Mouse (Mus musculus) megakaryocyte progenitor cell, adult 5-6 weeks (primary cell): ENCODE data around the gene Hs1bp3. TPM values are rescaled to one million over a fixed set of nuclear protein-coding genes. Genes with fewer than 3 reads are reported as not detected.

ENCODE experiments used
- ATAC-seq: replicated peaks from 2 replicates; pipeline ENCODE4 v1.8.0; 2016; ENCODE audit warnings: mild to moderate bottlenecking, moderate TSS enrichment, inconsistent platforms; ENCODE audit not compliant: poor library complexity
- total RNA-seq, 2 experiments: library from RNA; stranded (forward) in 1 of 2; stranded (reverse) in 1 of 2; fragments of 157-497, 149-512 nt in 1 of 2; fragments of 200-1000 nt in 1 of 2; gene quantifications; 2 replicates each; pipeline versions ENCODE4 v1.2.3 to v1.2.4; 2015 to 2017

The Hs1bp3 gene
- total RNA-seq, 2 experiments from 2014 or later = 7.4 to 8.3 TPM

DNA sequence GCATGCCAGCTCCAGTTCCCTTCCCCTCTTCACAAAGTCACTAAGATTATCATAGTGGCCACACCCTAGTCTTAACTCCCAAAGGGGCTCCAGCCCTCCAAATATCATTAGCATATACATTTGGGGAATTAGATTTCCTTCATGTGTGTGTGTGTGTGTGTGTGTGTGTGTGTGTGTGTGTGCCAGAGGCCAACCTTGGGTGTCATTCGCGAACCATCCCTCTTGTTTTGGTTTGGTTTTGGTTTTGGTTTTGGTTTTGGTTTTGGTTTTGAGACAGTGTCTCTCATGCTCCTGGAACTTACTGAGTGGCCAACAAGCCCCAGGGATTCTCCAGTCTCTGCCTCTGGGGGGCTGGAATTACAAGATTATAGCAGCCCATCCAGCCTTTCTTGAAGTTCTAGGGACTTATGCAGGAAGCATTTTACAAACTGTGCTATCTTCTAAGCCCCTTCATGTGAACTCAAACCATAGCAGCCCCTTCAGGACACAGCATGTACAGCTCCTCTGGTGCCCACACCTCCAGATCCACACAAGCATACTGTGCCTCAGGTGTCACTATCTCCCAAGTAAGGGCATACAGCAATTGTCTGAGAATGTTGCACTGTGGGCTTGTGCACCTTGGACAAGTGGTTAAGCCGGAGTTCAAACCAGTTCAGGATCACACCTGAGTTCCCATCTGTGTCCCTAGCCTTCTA lies 46.3 kb downstream of the Hs1bp3 start:
- ATAC-seq = no peak

DNA sequence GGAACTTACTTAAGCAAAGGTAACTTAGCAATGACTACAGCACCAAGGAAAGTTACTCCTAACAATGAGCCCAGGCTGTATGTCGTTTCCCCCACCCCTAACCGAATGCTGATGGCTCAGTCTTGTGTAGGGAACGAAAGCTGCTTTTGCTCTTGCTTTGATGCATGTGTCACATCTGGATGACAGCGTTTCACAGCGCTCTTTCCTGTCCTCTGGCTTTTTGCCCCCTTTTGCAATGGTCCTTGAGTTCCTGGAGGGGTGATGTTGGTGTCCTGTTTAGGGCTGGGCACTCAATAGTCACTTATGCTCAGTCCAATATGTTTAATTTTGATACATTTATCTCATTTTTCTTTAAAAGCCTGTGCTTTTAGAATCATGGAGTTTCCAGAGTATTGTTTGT lies 48.6 kb downstream of the Hs1bp3 start:
- no peak for ATAC-seq

DNA sequence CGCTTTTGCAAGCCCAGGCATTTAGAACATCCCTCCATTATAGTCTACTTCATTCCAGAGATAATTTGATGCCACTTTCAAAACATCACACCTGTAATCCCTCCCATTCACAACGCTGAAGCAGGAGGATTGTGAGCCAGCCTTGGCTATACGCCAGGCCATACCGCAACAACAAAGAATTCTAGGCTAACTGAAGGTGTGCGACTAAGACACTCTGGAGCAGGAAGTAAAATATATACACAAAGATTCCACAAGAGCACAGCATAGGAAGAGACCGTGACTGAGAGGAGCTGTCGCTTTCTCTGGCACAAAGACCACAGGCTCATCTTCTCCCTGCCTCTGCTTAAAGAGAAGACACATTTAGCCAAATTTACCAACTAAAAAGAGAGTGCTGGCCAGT lies 49.2 kb downstream of the Hs1bp3 start:
- ATAC-seq = no peak

DNA sequence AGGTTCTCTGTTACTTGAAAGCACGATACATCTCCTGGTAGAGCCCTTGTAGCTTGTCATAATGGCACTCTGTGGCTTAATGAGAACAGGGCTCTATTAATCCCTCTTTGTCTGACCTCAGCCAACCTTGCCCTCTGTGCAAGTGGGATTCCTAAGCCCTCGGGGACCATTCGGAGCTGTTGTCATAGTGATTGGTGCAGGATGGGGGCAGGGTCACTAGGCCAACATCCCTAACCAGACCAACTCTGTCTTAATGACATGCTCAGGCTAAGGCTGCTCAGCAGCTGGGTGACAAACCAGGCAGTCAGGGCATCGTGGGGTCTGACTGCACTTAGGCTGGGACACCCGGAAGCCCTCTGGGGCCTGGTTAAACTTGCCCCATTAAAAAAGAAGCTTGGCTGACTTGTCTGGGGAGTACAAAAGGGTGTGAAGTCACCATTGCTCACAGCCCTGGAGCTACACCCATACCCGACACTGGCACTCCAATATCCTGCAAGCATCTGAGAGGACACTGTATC lies 51.1 kb downstream of the Hs1bp3 start:
- ATAC-seq = no peak

DNA sequence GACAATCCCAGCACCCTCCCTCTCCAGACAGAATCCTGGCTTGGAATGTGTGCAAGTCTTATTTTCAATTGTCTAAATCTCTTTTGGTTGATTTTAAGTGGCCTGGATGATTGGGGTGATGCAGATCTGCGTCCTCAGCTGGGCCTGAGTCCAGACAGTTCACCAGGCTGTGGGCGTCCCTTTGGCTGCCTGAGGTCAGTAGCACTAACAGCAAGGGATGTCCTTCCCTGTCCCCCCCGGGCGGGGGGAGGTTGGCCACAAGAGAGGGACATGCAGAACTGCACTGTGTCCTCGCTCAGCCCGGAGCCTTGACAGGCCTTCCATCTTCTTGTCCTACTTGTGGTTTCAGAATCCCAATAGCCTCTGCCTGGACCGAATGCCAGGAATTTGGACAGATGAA lies 52.1 kb downstream of the Hs1bp3 start:
- no peak for ATAC-seq

DNA sequence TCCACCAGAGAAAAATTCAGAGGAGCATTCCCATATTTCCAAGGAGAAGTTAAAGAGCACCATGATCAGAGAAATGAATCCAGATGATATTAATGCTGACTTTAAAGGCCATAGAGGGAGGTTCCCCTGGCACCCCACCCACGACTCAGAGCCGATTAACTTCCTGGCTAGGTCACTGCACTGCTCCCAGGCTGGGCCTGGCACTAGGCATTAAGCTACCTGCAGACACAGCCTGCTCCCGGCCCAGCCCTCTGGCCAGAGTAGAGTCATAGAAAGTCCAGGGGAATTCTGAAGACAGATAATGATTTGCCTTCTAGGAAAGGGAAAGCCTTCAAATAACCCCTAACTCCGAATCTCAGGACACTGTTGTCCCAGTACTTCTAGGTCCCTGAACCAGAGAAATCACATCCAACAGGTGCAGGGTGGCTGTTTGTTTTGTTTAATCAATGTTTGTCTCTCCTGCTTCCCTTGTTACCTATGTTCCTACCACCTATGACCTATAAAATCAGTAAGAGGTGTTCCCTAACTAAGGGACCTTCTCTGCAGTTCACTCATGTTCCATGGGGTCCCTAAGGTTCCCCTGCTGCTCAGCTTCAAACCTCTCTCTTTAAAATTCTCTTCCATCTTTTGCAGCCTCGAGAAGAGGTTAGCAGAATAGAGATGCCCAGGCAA lies 52.8 kb downstream of the Hs1bp3 start:
- ATAC-seq = no peak

DNA sequence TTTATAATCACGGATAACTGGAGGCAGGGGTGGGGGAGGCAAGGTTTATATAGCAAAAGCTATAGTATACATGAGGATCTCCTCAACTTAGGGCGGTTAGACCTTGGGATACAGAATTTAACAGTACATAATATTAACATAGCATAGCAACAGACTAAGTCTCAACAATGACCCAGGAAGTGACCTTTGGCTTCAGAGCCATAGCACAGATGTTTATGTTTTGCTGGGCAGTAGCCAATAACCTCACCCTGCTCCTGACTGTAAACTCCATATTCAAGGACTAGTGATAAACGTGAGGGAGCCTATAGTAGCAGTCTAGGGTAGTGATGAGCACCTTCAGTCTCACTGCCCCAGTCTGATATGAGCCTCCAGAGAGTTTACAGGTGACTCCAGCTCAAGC lies 53.5 kb downstream of the Hs1bp3 start:
- ATAC-seq = no peak

DNA sequence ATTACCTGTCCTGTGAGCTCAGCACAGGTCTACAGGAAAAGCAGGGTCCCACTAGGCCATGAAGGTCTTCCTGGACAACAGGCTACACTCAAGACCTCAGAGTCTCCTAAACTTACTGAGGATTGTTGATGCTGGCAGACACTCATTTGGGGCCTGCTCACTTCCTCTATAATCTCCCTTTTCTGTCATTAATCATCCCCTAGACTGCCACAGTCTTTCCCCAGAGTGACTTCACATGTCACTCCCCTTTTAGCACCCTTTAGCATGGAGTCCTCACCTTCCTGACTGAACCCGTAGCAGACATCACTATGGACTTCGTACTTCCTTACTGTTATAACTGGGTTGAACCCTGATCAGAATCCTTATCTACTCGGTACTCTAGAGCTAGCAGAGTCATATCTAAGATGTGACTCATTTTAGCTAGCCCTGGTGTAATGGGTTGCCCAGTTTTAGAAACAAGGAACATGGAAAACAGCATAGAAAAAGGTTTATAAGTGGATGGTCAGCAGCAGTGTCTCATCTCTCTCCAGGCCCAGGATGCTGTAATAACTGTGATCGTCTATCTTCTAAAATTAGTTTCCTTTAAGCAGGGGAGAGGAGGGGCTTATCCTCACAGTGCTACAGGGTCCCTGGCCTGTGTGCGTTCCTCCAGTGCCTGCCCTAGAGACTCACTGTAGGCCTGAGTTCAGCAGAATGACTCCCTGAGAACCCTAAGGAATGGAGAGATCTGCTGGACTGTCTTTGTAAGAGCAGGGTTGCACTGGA lies 58.7 kb downstream of the Hs1bp3 start:
- peak; percentile 83 for ATAC-seq

DNA sequence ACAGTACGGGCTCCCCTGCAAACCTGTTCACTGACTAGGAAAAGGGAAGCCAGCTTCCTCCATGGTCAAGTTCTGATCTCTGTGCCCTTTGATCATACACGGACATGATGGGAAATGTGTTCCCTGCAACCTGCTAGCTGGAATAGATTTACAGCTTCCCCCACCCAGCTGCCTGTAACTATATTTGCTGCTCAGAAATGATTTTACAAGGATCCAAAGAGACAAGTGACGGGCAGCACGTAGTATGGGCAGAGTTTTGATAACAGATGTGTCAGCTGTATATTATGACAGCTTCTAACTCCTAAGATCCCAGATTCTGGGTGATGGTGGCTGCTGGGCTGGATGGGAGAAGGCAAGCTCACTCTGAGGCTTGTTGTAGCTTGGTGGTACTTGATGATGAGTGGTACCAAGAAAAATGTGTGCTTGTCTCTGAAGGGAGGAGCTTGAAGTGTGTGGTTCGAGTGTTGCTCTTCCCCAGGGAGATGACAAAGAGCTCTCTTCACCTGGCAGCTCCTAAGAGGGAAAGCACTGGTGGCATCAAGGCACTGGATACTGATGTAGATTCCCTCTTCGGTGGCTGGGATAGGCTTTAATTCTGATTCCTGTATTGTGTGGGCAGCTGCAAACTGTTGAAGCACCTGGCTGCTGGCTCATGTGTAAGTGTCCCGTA lies 59.4 kb downstream of the Hs1bp3 start:
- no peak for ATAC-seq

DNA sequence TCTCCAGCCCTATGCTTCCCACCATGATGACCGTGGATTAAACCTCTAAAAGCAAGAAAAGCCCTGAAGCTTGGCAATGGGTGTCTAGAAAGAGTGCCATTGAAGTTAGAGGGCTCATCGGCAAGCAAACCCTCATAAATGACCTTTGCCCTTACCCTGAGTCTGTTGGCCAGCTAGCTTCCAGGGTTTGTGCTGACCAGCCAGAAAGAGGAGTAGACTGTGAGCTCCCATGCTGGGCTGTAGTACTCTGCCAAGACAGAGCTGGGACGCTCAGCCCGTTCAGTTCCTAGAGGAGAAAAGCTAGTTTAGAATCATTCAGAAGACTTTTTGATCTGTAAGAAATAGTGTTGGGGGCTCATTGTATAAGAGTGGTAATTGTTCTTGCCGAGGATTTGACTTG lies 60.5 kb downstream of the Hs1bp3 start:
- no peak for ATAC-seq

DNA sequence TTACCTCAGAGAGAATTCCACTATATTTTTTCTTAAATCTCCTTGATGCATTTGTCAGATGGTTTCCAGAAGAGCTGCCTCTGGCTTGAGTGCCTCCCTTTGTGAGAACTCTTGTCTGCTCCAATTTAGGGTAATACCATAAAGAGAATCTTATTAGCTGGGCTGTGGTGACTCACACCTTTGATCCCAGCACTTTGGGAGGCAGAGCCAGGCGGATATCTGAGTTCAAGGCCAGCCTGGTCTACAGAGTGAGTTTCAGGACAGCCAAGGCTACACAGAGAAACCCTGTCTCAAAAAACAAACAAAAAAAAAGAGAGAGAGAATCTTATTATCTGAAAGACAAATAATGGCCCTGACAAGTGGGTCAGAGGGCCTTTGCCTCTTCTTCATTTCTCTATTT lies 63.9 kb downstream of the Hs1bp3 start:
- no peak for ATAC-seq

DNA sequence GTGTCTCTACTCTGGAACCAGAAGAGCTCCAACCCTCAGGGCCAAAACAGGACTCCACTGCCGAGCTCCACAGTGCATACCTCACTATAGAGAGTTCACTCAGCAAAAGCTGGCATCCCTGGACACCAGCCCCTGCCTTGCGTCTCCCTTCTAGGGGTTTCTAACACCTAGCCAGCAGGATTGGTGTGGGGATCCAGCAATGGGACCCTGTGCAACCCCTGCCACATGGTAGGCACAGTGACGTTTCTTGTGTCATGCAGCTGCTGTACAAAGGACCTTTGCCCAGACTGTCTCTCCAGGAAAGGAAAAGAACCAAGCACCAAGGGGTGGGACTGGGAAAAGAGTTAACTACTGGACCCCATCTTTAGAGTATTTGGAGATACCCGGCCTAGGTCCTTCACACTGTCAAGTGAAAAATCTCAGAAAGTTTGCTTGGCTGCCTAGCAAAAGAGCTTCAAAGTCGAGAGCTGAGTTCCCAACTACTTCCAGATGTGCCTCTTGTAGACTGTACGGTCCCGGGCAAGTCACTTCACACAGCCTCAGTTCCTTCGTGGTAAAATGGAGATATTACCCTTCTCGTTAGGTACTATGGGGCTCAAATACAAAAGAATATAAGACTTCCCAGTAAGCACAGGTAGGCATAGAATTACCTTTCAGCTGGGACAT lies 64.9 kb downstream of the Hs1bp3 start:
- no peak for ATAC-seq

DNA sequence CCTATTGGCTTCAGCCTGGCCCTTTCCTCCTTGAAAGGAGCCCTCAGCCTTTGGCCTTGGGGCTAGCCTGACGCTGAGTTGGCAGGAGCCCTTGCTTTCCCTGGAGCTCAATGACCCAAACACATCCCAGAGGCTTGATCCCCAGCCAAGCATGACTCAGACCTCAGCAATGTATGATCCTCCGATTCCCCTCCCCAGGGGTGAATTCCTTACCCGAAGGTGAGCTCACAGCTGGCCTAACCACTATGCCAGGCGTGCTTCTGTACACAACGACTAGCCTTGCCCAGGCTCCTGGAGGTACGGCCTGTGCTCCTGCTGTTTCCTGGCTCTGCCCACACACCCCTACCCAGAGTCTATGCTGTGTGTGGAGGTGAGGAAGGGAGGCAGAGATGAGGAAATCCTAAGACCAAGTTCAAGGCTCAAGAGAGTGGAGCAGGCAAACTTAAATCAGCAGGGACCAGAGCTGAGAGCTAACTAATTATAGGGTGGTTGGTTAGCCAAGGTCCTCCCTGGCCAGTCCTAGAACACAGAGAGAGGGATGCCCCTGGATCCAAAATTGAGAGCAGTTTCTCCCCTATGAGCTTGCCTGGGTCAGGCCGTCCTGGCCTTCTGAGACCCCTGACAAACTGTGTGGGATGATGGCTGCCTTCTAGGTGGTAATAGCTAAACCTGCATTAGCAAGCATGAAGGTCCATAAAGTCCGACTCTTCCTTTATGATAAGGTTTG lies 66.7 kb downstream of the Hs1bp3 start:
- ATAC-seq = peak; percentile 46; the same call in 1 of the 2 replicates

DNA sequence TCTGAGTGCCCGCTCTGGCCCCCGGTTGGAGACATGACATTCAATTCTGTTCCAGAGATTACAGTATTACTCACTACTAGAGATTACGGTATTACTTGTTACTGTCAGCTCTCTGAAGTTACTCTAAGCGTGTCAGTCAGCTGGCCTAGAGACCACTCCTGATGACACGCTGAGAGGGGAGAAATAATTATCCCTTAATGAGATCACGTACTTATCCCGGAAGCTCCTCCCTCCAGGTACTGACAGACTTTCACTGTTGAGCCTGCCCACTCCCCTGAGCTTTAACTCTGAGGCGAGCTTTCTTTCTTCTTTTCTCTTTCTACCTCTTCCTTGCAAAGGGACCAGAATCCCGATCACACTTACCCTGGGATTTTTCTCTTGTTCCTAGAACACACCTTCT lies 67.7 kb downstream of the Hs1bp3 start:
- no peak for ATAC-seq

DNA sequence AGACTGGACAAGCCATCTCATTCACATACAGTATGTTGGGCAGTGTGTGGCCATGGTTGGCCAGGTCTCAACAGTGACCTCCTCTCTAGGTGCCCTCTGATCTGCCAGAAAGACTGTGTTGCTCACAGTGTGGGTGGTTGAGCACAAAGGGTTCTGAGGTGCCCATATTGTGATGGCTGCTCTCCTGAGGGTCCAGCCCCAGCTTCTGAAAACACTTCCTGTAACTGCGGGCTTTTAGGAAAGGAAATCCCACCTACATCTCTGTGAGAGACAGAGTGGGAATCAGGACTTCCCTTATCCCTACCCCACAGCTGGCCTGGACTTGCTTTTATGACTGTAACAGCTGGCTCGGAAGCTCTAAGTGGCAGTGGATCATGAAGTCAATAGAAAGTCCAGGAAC lies 68.7 kb downstream of the Hs1bp3 start:
- no peak for ATAC-seq

DNA sequence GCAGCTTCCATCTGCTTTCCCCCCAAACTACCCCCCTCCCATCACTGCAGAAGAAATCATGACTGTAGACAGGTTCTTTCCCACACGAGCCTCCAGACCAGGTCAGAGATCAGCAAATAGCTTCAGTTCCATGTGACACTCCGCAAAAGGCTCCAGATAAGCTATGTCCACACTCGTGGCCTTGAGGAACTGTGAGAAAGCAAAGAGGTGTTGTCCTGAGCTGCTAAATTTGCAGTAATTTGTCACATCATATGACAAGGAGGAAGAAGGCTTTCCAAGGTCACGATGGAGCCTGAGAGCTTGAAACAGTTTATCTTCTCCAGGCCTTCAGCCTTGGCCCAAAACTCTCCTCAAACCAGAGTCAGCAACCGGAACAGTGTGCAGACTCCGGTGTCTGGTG lies 70.6 kb downstream of the Hs1bp3 start:
- ATAC-seq = no peak

DNA sequence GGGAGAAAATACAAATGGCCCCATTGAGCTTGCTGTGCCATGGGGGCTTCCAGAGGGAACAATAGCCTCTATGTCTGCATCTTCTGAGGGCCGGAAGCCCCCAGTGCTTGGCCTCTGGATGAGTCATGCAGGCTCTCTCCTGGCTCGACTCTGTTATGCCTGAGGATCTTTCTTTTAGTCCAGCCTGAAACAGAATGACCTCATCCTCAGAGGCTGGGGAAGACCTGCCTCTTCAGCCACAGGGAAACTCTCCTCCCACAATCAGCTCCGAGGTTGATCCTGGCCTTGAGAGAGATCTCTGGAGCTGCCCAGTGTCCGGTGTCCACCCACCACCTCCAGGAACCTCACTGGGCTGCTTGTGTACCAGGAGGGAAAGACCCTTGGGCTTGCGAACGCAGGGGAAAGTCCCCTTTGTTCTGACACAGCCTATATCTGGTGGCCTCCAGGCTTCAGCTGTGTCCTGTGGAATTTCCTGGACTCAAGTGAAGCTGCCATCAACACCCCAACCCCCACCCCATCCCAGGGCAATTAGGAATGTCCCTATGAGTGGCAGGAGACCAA lies 73.3 kb downstream of the Hs1bp3 start:
- ATAC-seq = no peak

DNA sequence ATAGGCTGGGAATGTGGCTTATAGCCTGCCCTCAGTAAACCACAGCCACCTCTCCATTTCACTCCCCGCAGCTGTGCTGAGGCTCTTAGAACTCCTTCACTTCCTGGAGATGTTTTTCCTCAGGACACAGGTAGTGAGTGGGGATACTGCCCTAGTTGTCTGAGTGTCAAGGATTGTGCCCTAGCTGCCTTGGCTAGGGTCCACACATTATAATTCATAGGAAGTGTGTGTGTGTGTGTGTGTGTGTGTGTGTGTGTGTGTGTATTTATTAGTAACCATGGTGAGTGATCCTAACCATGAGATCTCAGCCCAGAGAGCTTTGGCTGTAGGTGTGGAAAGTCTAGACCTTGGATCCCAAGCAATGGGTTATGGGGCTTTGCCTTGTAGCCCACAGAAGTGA lies 74.0 kb downstream of the Hs1bp3 start:
- ATAC-seq = no peak

DNA sequence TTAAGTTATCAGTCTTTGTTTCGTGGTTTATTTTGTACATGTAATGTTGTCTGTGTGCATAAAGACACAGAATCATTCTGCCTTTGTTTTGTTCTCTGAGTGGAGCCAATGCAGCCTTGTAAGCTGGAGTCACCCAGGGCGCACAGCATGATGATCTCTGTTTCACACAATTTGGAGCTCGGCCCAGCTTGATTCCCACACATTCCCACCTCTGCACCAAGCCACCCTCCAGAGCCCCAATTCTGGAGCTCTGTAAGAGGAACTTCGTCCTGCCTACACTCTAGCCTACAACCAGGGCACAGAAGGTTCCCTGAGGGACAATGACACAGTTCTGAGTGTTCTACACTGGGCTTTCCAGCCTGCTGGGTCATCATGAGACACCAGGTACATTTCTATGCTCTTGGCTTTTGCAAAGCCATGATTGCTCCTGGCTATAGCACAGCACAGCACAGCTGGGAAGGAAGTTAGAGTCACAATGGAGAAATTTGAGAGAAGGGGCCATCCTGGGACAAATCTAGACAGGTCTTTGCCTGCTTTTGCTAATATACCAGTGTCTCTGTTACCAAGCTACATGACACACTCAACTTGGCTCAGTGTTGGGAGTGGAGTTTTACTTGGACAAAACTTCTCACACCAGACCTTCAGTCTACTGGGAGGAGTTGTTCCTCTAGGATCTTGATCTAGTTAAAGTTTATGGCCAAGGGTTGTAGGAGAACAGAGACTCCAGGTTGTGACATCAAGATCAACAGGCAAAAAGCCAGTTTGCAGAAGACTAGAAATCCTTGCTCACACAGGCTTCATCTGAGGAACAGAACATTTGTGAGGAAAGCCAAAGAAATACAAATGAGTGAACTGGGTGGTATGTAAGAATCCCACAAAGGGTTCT lies 75.5 kb downstream of the Hs1bp3 start:
- no peak for ATAC-seq
